Mouse (Mus musculus) lung, adult 2 months (tissue): ENCODE data around the gene Exph5. TPM values are rescaled to one million over a fixed set of nuclear protein-coding genes. Genes with fewer than 3 reads are reported as not detected.

Experiments used
- DNase-seq: peaks from one replicate; pipeline ENCODE4 v3.0.0; 2022
- H3K4me1 ChIP-seq: fragments of 200-500 bp; 2 replicates; pipeline ENCODE4 v1.6.1; 2011; ENCODE audit warnings: low read length; ENCODE audit not compliant: control insufficient read depth, insufficient read depth
- H3K4me3 ChIP-seq: fragments of 200-500 bp; replicated peaks from 2 replicates; pipeline ENCODE3; 2011; ENCODE audit warnings: low read depth, mild to moderate bottlenecking, control low read depth, low read length; ENCODE audit errors: extremely low read depth
- CTCF ChIP-seq: fragments of 200-500 bp; IDR thresholded peaks from 2 replicates; pipeline ENCODE4 v1.5.1; 2011; ENCODE audit warnings: mild to moderate bottlenecking, low read length, control low read depth; ENCODE audit not compliant: insufficient read depth
- POLR2A ChIP-seq: fragments of 200-500 bp; IDR thresholded peaks from 2 replicates; pipeline ENCODE4 v1.6.1; 2011; ENCODE audit warnings: low read depth, mild to moderate bottlenecking, control low read depth, low read length, borderline replicate concordance; ENCODE audit errors: extremely low read depth
- WGBS: fragments of 180-500 bp; shearing (Covaris S2); methylation state at CpG from one replicate; pipeline ENCODE4 v1.1.7; 2018; 5-methylcytosine and 5-hydroxymethylcytosine counted together
- polyA plus RNA-seq: library from polyadenylated mRNA; depleted of rRNA; stranded (reverse); fragments of >200 nt; gene quantifications from 2 replicates; pipeline ENCODE4 v1.2.3, GENCODE M21; 2012

Gene Exph5
- polyA plus RNA-seq, 1 experiment: 4.8 TPM

- Histone ChIP-seq H3K4me1 (no peaks in the 10 kb centered on the region), H3K4me3 (peak within 1 kb of the TSS; percentile 82)
- TF ChIP-seq CTCF: no peak
- TF ChIP-seq POLR2A: peak; percentile 79; the same call in 1 of the 2 replicates
- under 1% methylated on average over 75 of the region's 75 CpGs for WGBS
- peak; percentile 80 for DNase-seq
Measured at GRCm38 (mm10) chr9:53383951-53384866, 82.7 kb downstream of the Exph5 start, which contains the start of gene Kdelc2. TSS of gene Kdelc2 (plus strand) at chr9:53384025.

GRCm38 (mm10) chr9:53384873-53385272 is 83.4 kb downstream of the Exph5 start:
- 6% methylated on average over 8 of the region's 8 CpGs for WGBS
- no peak for DNase-seq

GRCm38 (mm10) chr9:53387431-53387830 is 86.0 kb downstream of the Exph5 start:
- TF ChIP-seq CTCF (no peak), POLR2A (no peak)
- no peak for DNase-seq
- WGBS: 62% methylated on average over 2 of the region's 2 CpGs

More at GRCm38 (mm10) chr9:53384873-53385272, 83.4 kb downstream of the Exph5 start:
- no peaks in the 10 kb centered on the region for H3K4me1 ChIP-seq
- H3K4me3 ChIP-seq: peak overlapping the region; percentile 82
- TF ChIP-seq POLR2A: no peak
- TF ChIP-seq CTCF: no peak

GRCm38 (mm10) chr9:53389109-53389508 is 87.6 kb downstream of the Exph5 start:
- TF ChIP-seq CTCF: no peak
- peak; percentile 40; the same call in 1 of the 2 replicates for TF ChIP-seq POLR2A
- peak; percentile 36 for DNase-seq
- Histone ChIP-seq H3K4me1 (no peaks in the 10 kb centered on the region), H3K4me3 (no peak overlapping the region)
- WGBS: 68% methylated on average over 3 of the region's 3 CpGs

More at GRCm38 (mm10) chr9:53387431-53387830, 86.0 kb downstream of the Exph5 start:
- no peak overlapping the region for H3K4me3 ChIP-seq
- no peaks in the 10 kb centered on the region for H3K4me1 ChIP-seq

GRCm38 (mm10) chr9:53390136-53390535 is 88.7 kb downstream of the Exph5 start:
- no peak for TF ChIP-seq CTCF
- no peak for TF ChIP-seq POLR2A
- H3K4me3 ChIP-seq: no peak overlapping the region
- no peak for DNase-seq
- H3K4me1 ChIP-seq: no peaks in the 10 kb centered on the region
- 66% methylated on average over 7 of the region's 7 CpGs for WGBS

- Histone ChIP-seq H3K4me3 (no peak overlapping the region), H3K4me1 (peaks cover 7% of the 10 kb centered on the region)
- DNase-seq: no peak
- WGBS: 68% methylated on average over 13 of the region's 13 CpGs
- TF ChIP-seq CTCF: no peak
- TF ChIP-seq POLR2A: no peak
Measured at GRCm38 (mm10) chr9:53397685-53398387, 96.4 kb downstream of the Exph5 start.

GRCm38 (mm10) chr9:53398388-53398700 is 96.9 kb downstream of the Exph5 start:
- TF ChIP-seq CTCF (peak; percentile 75), POLR2A (no peak)
- Histone ChIP-seq H3K4me3 (no peak overlapping the region), H3K4me1 (peaks cover 7% of the 10 kb centered on the region)
- 13% methylated on average over 5 of the region's 5 CpGs for WGBS
- peak; percentile 62 for DNase-seq

- DNase-seq: no peak
Measured at GRCm38 (mm10) chr9:53399537-53399936, 98.1 kb downstream of the Exph5 start.

GRCm38 (mm10) chr9:53400696-53401095 is 99.2 kb downstream of the Exph5 start:
- peaks cover 7% of the 10 kb centered on the region for H3K4me1 ChIP-seq
- H3K4me3 ChIP-seq: no peak overlapping the region
- TF ChIP-seq POLR2A (no peak), CTCF (no peak)
- no peak for DNase-seq
- 92% methylated on average over 4 of the region's 4 CpGs for WGBS

More at GRCm38 (mm10) chr9:53399537-53399936, 98.1 kb downstream of the Exph5 start:
- 97% methylated on average over 8 of the region's 8 CpGs for WGBS
- TF ChIP-seq POLR2A (no peak), CTCF (no peak)
- Histone ChIP-seq H3K4me1 (peaks cover 7% of the 10 kb centered on the region), H3K4me3 (no peak overlapping the region)
